Mouse (Mus musculus) spleen, adult 2 months (tissue): ENCODE data around the gene Cep131. TPM values are rescaled to one million over a fixed set of nuclear protein-coding genes. Genes with fewer than 3 reads are reported as not detected.
A peak's percentile ranks its signal among the peaks of the same experiment; 100 is the strongest.

Experiments used
- DNase-seq, 2 experiments: peaks; one replicate each; pipeline versions ENCODE4 v3.0.0 to v3.0.0-alpha.2; 2012 to 2021; ENCODE audit warnings: low spot score in 2 of 2, low read depth in 1 of 2
- H3K27ac ChIP-seq: fragments of 200-500 bp; 2 replicates; pipeline ENCODE4 v1.5.1; 2012; ENCODE audit warnings: low read length, inconsistent platforms; ENCODE audit not compliant: insufficient read depth
- H3K27me3 ChIP-seq: fragments of 200-500 bp; 2 replicates; pipeline ENCODE4 v1.6.1; 2012; ENCODE audit warnings: mild to moderate bottlenecking, moderate library complexity, low read length, inconsistent platforms; ENCODE audit not compliant: control insufficient read depth, insufficient read depth
- H3K36me3 ChIP-seq: fragments of 200-500 bp; 2 replicates; pipeline ENCODE4 v1.6.1; 2012; ENCODE audit warnings: mild to moderate bottlenecking, low read length, inconsistent platforms; ENCODE audit not compliant: control insufficient read depth, insufficient read depth
- H3K4me1 ChIP-seq: fragments of 200-500 bp; 2 replicates; pipeline ENCODE4 v1.6.1; 2011; ENCODE audit warnings: inconsistent platforms; ENCODE audit not compliant: control insufficient read depth, insufficient read depth, insufficient read length
- H3K4me3 ChIP-seq: fragments of 200-500 bp; 2 replicates; pipeline ENCODE4 v1.5.1; 2011; ENCODE audit warnings: mild to moderate bottlenecking, inconsistent platforms; ENCODE audit not compliant: insufficient read depth, insufficient read length; ENCODE audit errors: extremely low read depth
- CTCF ChIP-seq: fragments of 200-500 bp; IDR thresholded peaks from 2 replicates; pipeline ENCODE4 v1.5.1; 2011; ENCODE audit warnings: mild to moderate bottlenecking, inconsistent platforms; ENCODE audit not compliant: insufficient read depth, insufficient read length, insufficient replicate concordance; ENCODE audit errors: extremely low read depth
- POLR2A ChIP-seq: fragments of 200-500 bp; IDR thresholded peaks from 2 replicates; pipeline ENCODE4 v1.6.1; 2011; ENCODE audit warnings: low read depth, low read length, inconsistent platforms
- WGBS: fragments of 180-500 bp; shearing (Covaris S2); methylation state at CpG from one replicate; pipeline ENCODE4 v1.1.7; 2018; 5-methylcytosine and 5-hydroxymethylcytosine counted together
- polyA plus RNA-seq: library from polyadenylated mRNA; depleted of rRNA; stranded (reverse); fragments of >200 nt; gene quantifications from 2 replicates; pipeline ENCODE4 v1.2.3, GENCODE M21; 2012

The Cep131 gene
- polyA plus RNA-seq, 1 experiment = 4.5 TPM

- H3K27ac ChIP-seq = no peak overlapping the region
Observed at GRCm38 (mm10) chr11:120065291-120065690, 21.3 kb downstream of the Cep131 start.

GRCm38 (mm10) chr11:120064668-120065040, 22.0 kb downstream of the Cep131 start:
- DNase-seq = no peak
- Histone ChIP-seq H3K4me3 (no peak overlapping the region), H3K27ac (no peak overlapping the region), H3K4me1 (no peaks in the 10 kb centered on the region; the same call in 1 of the 2 replicates), H3K27me3 (no peaks in the 10 kb centered on the region), H3K36me3 (no peaks in the 10 kb centered on the region)
- 89% methylated on average over 11 of the region's 11 CpGs for whole genome bisulfite sequencing
- TF ChIP-seq CTCF = no peak
- no peak for TF ChIP-seq POLR2A

More at GRCm38 (mm10) chr11:120065291-120065690, 21.3 kb downstream of the Cep131 start:
- H3K27me3 ChIP-seq = no peaks in the 10 kb centered on the region
- H3K36me3 ChIP-seq = peaks cover 2% of the 10 kb centered on the region; the same call in 1 of the 2 replicates
- TF ChIP-seq POLR2A = no peak
- TF ChIP-seq CTCF = peak; percentile 76
- H3K4me3 ChIP-seq = no peak overlapping the region
- WGBS = 35% methylated on average over 10 of the region's 10 CpGs
- DNase-seq = peak in 1 of 2 experiments; percentile 43
- H3K4me1 ChIP-seq = no peaks in the 10 kb centered on the region; the same call in 1 of the 2 replicates

GRCm38 (mm10) chr11:120064006-120064667, 22.5 kb downstream of the Cep131 start:
- no peaks in the 10 kb centered on the region for H3K27me3 ChIP-seq
- no peak for TF ChIP-seq POLR2A
- DNase-seq = no peak
- no peaks in the 10 kb centered on the region; the same call in 1 of the 2 replicates for H3K4me1 ChIP-seq
- 0 out of 2 replicates have a peak overlapping the region, but pooled peaks have one; percentile 41 for H3K27ac ChIP-seq
- H3K36me3 ChIP-seq = no peaks in the 10 kb centered on the region
- H3K4me3 ChIP-seq = no peak overlapping the region
- WGBS = 51% methylated on average over 13 of the region's 13 CpGs

GRCm38 (mm10) chr11:120063326-120063725, 23.3 kb downstream of the Cep131 start:
- H3K27me3 ChIP-seq = no peaks in the 10 kb centered on the region
- TF ChIP-seq POLR2A (no peak), CTCF (no peak)
- no peak overlapping the region for H3K4me3 ChIP-seq
- no peaks in the 10 kb centered on the region; the same call in 1 of the 2 replicates for H3K4me1 ChIP-seq
- no peaks in the 10 kb centered on the region for H3K36me3 ChIP-seq
- DNase-seq = no peak
- H3K27ac ChIP-seq = no peak overlapping the region
- 59% methylated on average over 5 of the region's 5 CpGs for WGBS

GRCm38 (mm10) chr11:120060634-120061033, 26.0 kb downstream of the Cep131 start:
- Histone ChIP-seq H3K4me1 (no peaks in the 10 kb centered on the region; the same call in 1 of the 2 replicates), H3K27ac (no peak overlapping the region), H3K36me3 (no peaks in the 10 kb centered on the region), H3K4me3 (no peak overlapping the region), H3K27me3 (no peaks in the 10 kb centered on the region)
- WGBS = 54% methylated on average over 8 of the region's 8 CpGs
- TF ChIP-seq CTCF (no peak), POLR2A (no peak)
- no peak for DNase-seq

- Histone ChIP-seq H3K36me3 (no peaks in the 10 kb centered on the region), H3K4me1 (no peaks in the 10 kb centered on the region), H3K27me3 (no peaks in the 10 kb centered on the region), H3K27ac (no peak overlapping the region), H3K4me3 (no peak overlapping the region)
- WGBS = 84% methylated on average over 12 of the region's 12 CpGs
- TF ChIP-seq POLR2A (no peak), CTCF (no peak)
- DNase-seq = no peak
Observed at GRCm38 (mm10) chr11:120055953-120056732, 30.5 kb downstream of the Cep131 start.
